Mouse (Mus musculus): ENCODE results near the gene Adck1. TPM values are rescaled to one million over a fixed set of nuclear protein-coding genes. Genes with fewer than 3 reads are reported as not detected.

Gene Adck1
- total and polyA plus RNA-seq, 2 experiments = 13.5 to 24.4 TPM

DNA sequence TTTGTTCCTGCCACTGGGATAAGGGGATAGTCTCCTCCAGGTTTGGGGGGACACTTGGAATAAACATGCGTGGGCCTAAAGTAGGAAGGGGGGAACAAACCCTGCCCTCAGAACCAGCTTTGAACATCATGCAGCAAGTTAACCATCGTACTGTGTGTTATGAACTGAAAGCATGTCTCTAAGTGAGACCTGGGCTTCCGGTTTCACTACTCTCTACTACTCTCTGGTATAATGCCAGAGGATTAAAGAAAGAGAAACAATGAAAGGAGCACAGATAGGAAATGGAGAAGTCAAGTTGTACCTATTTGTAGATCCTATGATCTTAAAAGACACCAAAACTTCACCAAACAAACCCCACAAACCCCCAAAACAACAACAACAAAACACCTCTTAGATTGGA lies 121.3 kb downstream of the Adck1 start:
- DNase-seq (ENCODE audit: extremely low read depth, low read depth, low spot score) = no peak
- no peak for TF ChIP-seq POLR2A (IDR thresholded peaks at IDR 0.05; ENCODE audit: extremely low read depth, insufficient read depth, low read length)
- TF ChIP-seq CTCF (IDR thresholded peaks at IDR 0.05; ENCODE audit: low read depth, low read length) = no peak
- no peak overlapping the region for H3K27ac ChIP-seq (replicated peaks; ENCODE audit: insufficient read depth, low read depth, low read length)
- H3K4me1 ChIP-seq (ENCODE audit: control insufficient read depth, insufficient read depth, low read length) = no peaks in the 10 kb centered on the region
- no peaks in the 10 kb centered on the region for H3K36me3 ChIP-seq (ENCODE audit: control insufficient read depth, insufficient read depth, low read length)
- no peak overlapping the region for H3K4me3 ChIP-seq (ENCODE audit: insufficient read depth, low read depth, low read length)
- H3K27me3 ChIP-seq (ENCODE audit: control insufficient read depth, insufficient read depth, low read length) = no peaks in the 10 kb centered on the region
- no peaks in the 10 kb centered on the region for H3K79me2 ChIP-seq (ENCODE audit: control insufficient read depth, insufficient read depth, low read length)
- no peak overlapping the region for H3K9ac ChIP-seq (ENCODE audit: low read depth, low read length)
- 81% methylated on average over 3 of the region's 3 CpGs for WGBS

DNA sequence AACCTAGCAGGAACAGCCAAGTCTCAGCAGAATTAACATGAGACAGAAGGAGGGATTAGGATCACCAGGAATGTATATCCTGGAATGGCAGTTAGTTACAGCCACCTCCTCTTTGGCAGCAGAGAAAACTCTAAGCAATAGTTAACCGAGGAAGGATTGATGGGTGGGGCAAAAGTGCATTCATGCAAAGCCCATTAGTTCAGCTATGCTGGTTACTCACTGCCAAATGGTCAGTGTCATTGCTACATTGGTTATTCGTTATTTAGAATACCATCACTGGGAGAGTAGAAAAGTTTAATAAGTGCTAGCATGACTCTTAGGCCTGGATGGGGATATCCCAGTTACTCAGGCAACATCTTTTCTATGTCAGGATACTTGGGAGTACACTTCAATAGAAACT lies 130.5 kb downstream of the Adck1 start:
- Histone ChIP-seq H3K4me1 (ENCODE audit: control insufficient read depth, insufficient read depth, low read length) (no peaks in the 10 kb centered on the region), H3K27me3 (ENCODE audit: control insufficient read depth, insufficient read depth, low read length) (no peaks in the 10 kb centered on the region), H3K4me3 (ENCODE audit: insufficient read depth, low read depth, low read length) (no peak overlapping the region), H3K27ac (replicated peaks; ENCODE audit: insufficient read depth, low read depth, low read length) (no peak overlapping the region), H3K36me3 (ENCODE audit: control insufficient read depth, insufficient read depth, low read length) (no peaks in the 10 kb centered on the region), H3K79me2 (ENCODE audit: control insufficient read depth, insufficient read depth, low read length) (no peaks in the 10 kb centered on the region), H3K9ac (ENCODE audit: low read depth, low read length) (no peak overlapping the region)
- DNase-seq (ENCODE audit: extremely low read depth, low read depth, low spot score) = no peak
- TF ChIP-seq CTCF (IDR thresholded peaks at IDR 0.05; ENCODE audit: low read depth, low read length) (no peak), POLR2A (IDR thresholded peaks at IDR 0.05; ENCODE audit: extremely low read depth, insufficient read depth, low read length) (no peak)
- 75% methylated on average over 2 of the region's 2 CpGs for WGBS

Other genes starting within 250 kb of the Adck1 start
- not detected in 2 replicates for gene Gm10436, start 178.4 kb upstream of the Adck1 start, total RNA-seq (2014; rRNA removed)
- not detected in 2 replicates for gene Gm10436, start 178.4 kb upstream of the Adck1 start, polyA plus RNA-seq (2012; rRNA removed)
- gene Gm8332, start 110.5 kb upstream of the Adck1 start, total RNA-seq (2014; rRNA removed) = not detected in 2 replicates
- not detected in 2 replicates for gene Gm8332, start 110.5 kb upstream of the Adck1 start, polyA plus RNA-seq (2012; rRNA removed)
- gene Gm5662, start 86.1 kb upstream of the Adck1 start, total RNA-seq (2014; rRNA removed) = not detected in 2 replicates
- gene Gm5662, start 86.1 kb upstream of the Adck1 start, polyA plus RNA-seq (2012; rRNA removed) = not detected in 2 replicates
- gene Gm5039, start 36.5 kb upstream of the Adck1 start, total RNA-seq (2014; rRNA removed) = not detected in 2 replicates
- not detected in 2 replicates for gene Gm5039, start 36.5 kb upstream of the Adck1 start, polyA plus RNA-seq (2012; rRNA removed)

All from liver, adult 2 months (tissue).